Comparison of ENCODE assay signal across 14 mouse cellular contexts in genomic region chr7:98150525-98150924, GRCm38 (mm10). TPM values are rescaled to one million over a fixed set of nuclear protein-coding genes. Genes with fewer than 3 reads are reported as not detected.
DNase-seq lines count a peak whose midpoint lies in the region; ATAC-seq and TF ChIP-seq lines count a peak whose summit lies in the region.
"Had no signal": no experiment of that assay in that cellular context is flagged by ENCODE, and none has a peak within 500 bp of the region (broad histone marks: within the 10 kb centered on the region; RNA-seq: fewer than 3 reads in every experiment).

No protein-coding gene starts in this region.

- no peak for ATAC-seq in heart, postnatal 0 days (ENCODE audit: insufficient read depth, low read depth)
- ATAC-seq in liver, embryonic 12.5 days = no peak
- 0 out of 2 replicates have a peak, but pooled peaks have one; percentile 5 for ATAC-seq in liver, embryonic 16.5 days (ENCODE audit: low read depth)

- no peaks in the 10 kb centered on the region for H3K4me1 ChIP-seq in heart, postnatal 0 days (ENCODE audit: control insufficient read depth, insufficient read depth)
- peaks cover 5% of the 10 kb centered on the region; the same call in 1 of the 2 replicates for H3K4me1 ChIP-seq in liver, adult 2 months (ENCODE audit: control insufficient read depth, insufficient read depth, low read length)
- H3K4me1 ChIP-seq in liver, embryonic 12.5 days = peaks cover 65% of the 10 kb centered on the region
- peaks cover 4% of the 10 kb centered on the region for H3K4me1 ChIP-seq in liver, embryonic 16.5 days (ENCODE audit: control insufficient read depth, low read depth, low read length)

- no peak overlapping the region for H3K4me3 ChIP-seq in heart, postnatal 0 days (ENCODE audit: low read depth, low read length)
- no peak overlapping the region for H3K4me3 ChIP-seq in liver, adult 2 months (ENCODE audit: insufficient read depth, low read depth, low read length)
- no peak overlapping the region for H3K4me3 ChIP-seq in liver, embryonic 12.5 days
- H3K4me3 ChIP-seq in liver, embryonic 16.5 days (ENCODE audit: low read depth, low read length) = no peak overlapping the region
- H3K4me3 ChIP-seq: forebrain, embryonic 10.5 days had no signal

- H3K4me2 ChIP-seq in heart, postnatal 0 days (ENCODE audit: low read depth, low read length) = no peak overlapping the region
- no peak overlapping the region for H3K4me2 ChIP-seq in liver, embryonic 12.5 days
- no peak overlapping the region for H3K4me2 ChIP-seq in liver, embryonic 16.5 days (ENCODE audit: low read depth, low read length)

- peak; percentile 51 for TF ChIP-seq CTCF in heart, postnatal 0 days (IDR thresholded peaks at IDR 0.05; ENCODE audit: low read depth)
- peak; percentile 55 for TF ChIP-seq CTCF in liver, adult 2 months (IDR thresholded peaks at IDR 0.05; ENCODE audit: low read depth, low read length)

- TF ChIP-seq EP300 in heart, postnatal 0 days (IDR thresholded peaks at IDR 0.05; ENCODE audit: low read depth) = no peak

- H3K36me3 ChIP-seq in heart, postnatal 0 days (replicated peaks; ENCODE audit: control insufficient read depth, insufficient read depth, low read length) = no peaks in the 10 kb centered on the region
- H3K36me3 ChIP-seq in liver, adult 2 months (ENCODE audit: control insufficient read depth, insufficient read depth, low read length) = no peaks in the 10 kb centered on the region
- peaks cover 82% of the 10 kb centered on the region for H3K36me3 ChIP-seq in liver, embryonic 12.5 days
- peaks cover 4% of the 10 kb centered on the region; the same call in 1 of the 2 replicates for H3K36me3 ChIP-seq in liver, embryonic 16.5 days (ENCODE audit: control insufficient read depth, insufficient read depth)
- H3K36me3 ChIP-seq: forebrain, embryonic 10.5 days had no signal

- no peak overlapping the region for H3K27ac ChIP-seq in heart, postnatal 0 days (ENCODE audit: low read depth)
- H3K27ac ChIP-seq in liver, adult 2 months (replicated peaks; ENCODE audit: insufficient read depth, low read depth, low read length) = no peak overlapping the region
- no peak overlapping the region for H3K27ac ChIP-seq in liver, embryonic 12.5 days
- H3K27ac ChIP-seq in liver, embryonic 16.5 days (ENCODE audit: low read length) = no peak overlapping the region
- H3K27ac ChIP-seq: macrophage had no signal

- TF ChIP-seq POLR2A in liver, adult 2 months (IDR thresholded peaks at IDR 0.05; ENCODE audit: extremely low read depth, insufficient read depth, low read length) = no peak

- no peaks in the 10 kb centered on the region for H3K79me2 ChIP-seq in liver, adult 2 months (ENCODE audit: control insufficient read depth, insufficient read depth, low read length)

- H3K27me3 ChIP-seq in heart, postnatal 0 days (ENCODE audit: control insufficient read depth, insufficient read depth, low read length) = no peaks in the 10 kb centered on the region
- no peaks in the 10 kb centered on the region for H3K27me3 ChIP-seq in liver, adult 2 months (ENCODE audit: control insufficient read depth, insufficient read depth, low read length)
- no peaks in the 10 kb centered on the region for H3K27me3 ChIP-seq in liver, embryonic 12.5 days (replicated peaks)
- H3K27me3 ChIP-seq in liver, embryonic 16.5 days (ENCODE audit: control insufficient read depth, insufficient read depth, low read depth, low read length) = no peaks in the 10 kb centered on the region

- DNase-seq in heart, postnatal 0 days (ENCODE audit: low spot score) = no peak
- DNase-seq in heart, adult 8-10 months (ENCODE audit: low spot score) = no peak
- DNase-seq in liver, adult 2 months (ENCODE audit: extremely low read depth, low read depth, low spot score) = peak; percentile 23
- DNase-seq in adipocyte (ENCODE audit: low spot score) = peak; percentile 42
- DNase-seq in urinary bladder, adult 18-20 months (ENCODE audit: low spot score in 2 of 2) = no peak
- DNase-seq: gastrocnemius, postnatal 14 days; retina, postnatal 1 day; thymus, postnatal 14 days had no signal

- H3K9ac ChIP-seq in heart, postnatal 0 days (replicated peaks; ENCODE audit: low read depth, low read length) = no peak overlapping the region
- H3K9ac ChIP-seq in liver, adult 2 months (ENCODE audit: low read depth, low read length) = no peak overlapping the region
- H3K9ac ChIP-seq in liver, embryonic 12.5 days = no peak overlapping the region; the same call in 1 of the 2 replicates
- no peak overlapping the region for H3K9ac ChIP-seq in liver, embryonic 16.5 days (ENCODE audit: low read depth, low read length)

- no peaks in the 10 kb centered on the region for H3K9me3 ChIP-seq in heart, postnatal 0 days (replicated peaks; ENCODE audit: control insufficient read depth, low read length)
- no peaks in the 10 kb centered on the region for H3K9me3 ChIP-seq in liver, embryonic 12.5 days (replicated peaks)
- H3K9me3 ChIP-seq in liver, embryonic 16.5 days (replicated peaks; ENCODE audit: control insufficient read depth, low read length) = no peaks in the 10 kb centered on the region
- H3K9me3 ChIP-seq: forebrain, embryonic 10.5 days had no signal

- WGBS in heart, postnatal 0 days = 38% methylated on average over 5 of the region's 5 CpGs
- 63% methylated on average over 5 of the region's 5 CpGs for WGBS in liver, adult 2 months
- WGBS in liver, embryonic 12.5 days (ENCODE audit: insufficient replicate concordance) = 54% methylated on average over 5 of the region's 5 CpGs
- WGBS in liver, embryonic 16.5 days (ENCODE audit: insufficient replicate concordance) = 62% methylated on average over 5 of the region's 5 CpGs

RNA-seq across cellular contexts. Expression of gene Omp, which starts 5.2 kb away (rescaled TPM):
- total RNA-seq in heart, postnatal 0 days (2014; rRNA removed; ENCODE audit: low replicate concordance) = 0.39 TPM in 1 of 2 replicates, not detected in the other
- polyA plus RNA-seq in heart, postnatal 0 days (2015; fragmentation: Nextera tagmentation; extraction: Ambion mirVana) = 0.05 TPM in 1 of 2 replicates, not detected in the other
- under 1 TPM in 3 of 4 experiments, not detected in 1; 0.16 to 0.24 (median 0.20) TPM for total RNA-seq in heart, adult 8-10 months (2022)
- total RNA-seq in liver, adult 2 months (2014; rRNA removed) = 0.07 and 0.18 TPM in 2 replicates
- 0.12 and 0.22 TPM in 2 replicates for polyA plus RNA-seq in liver, adult 2 months (2012; rRNA removed)
- 0.89 TPM in 2 replicates for polyA plus RNA-seq in liver, embryonic 12.5 days (2016; fragmentation: Nextera tagmentation; extraction: Ambion mirVana)
- 0.53 and 0.76 TPM in 2 replicates for polyA plus RNA-seq in liver, embryonic 16.5 days (2015; fragmentation: Nextera tagmentation; extraction: Ambion mirVana)
- polyA plus RNA-seq: macrophage had no signal

RNA-seq across cellular contexts. Expression of gene Capn5, which starts 27.5 kb away (rescaled TPM):
- total RNA-seq in heart, postnatal 0 days (2014; rRNA removed; ENCODE audit: low replicate concordance) = 3.4 and 5.6 TPM in 2 replicates
- polyA plus RNA-seq in heart, postnatal 0 days (2015; fragmentation: Nextera tagmentation; extraction: Ambion mirVana) = 1.1 and 1.5 TPM in 2 replicates
- total RNA-seq in heart, adult 8-10 months (2022) = 1 to 10 TPM; 1.2 to 2.9 (median 1.6) TPM
- total RNA-seq in liver, adult 2 months (2014; rRNA removed) = 1.0 and 1.6 TPM in 2 replicates
- polyA plus RNA-seq in liver, adult 2 months (2012; rRNA removed) = 2.2 TPM in 2 replicates
- 20.0 and 23.5 TPM in 2 replicates for polyA plus RNA-seq in liver, embryonic 12.5 days (2016; fragmentation: Nextera tagmentation; extraction: Ambion mirVana)
- 13.0 and 14.1 TPM in 2 replicates for polyA plus RNA-seq in liver, embryonic 16.5 days (2015; fragmentation: Nextera tagmentation; extraction: Ambion mirVana)

RNA-seq across cellular contexts. Expression of gene Myo7a, which starts 31.2 kb away (rescaled TPM):
- 7.1 and 20.0 TPM in 2 replicates for total RNA-seq in heart, postnatal 0 days (2014; rRNA removed; ENCODE audit: low replicate concordance)
- polyA plus RNA-seq in heart, postnatal 0 days (2015; fragmentation: Nextera tagmentation; extraction: Ambion mirVana) = 3.6 and 3.7 TPM in 2 replicates
- total RNA-seq in heart, adult 8-10 months (2022) = 1 to 10 TPM; 3.6 to 4.7 (median 4.3) TPM
- 7.0 and 11.5 TPM in 2 replicates for total RNA-seq in liver, adult 2 months (2014; rRNA removed)
- polyA plus RNA-seq in liver, adult 2 months (2012; rRNA removed) = 8.2 and 11.0 TPM in 2 replicates
- 14.4 TPM in 2 replicates for polyA plus RNA-seq in liver, embryonic 12.5 days (2016; fragmentation: Nextera tagmentation; extraction: Ambion mirVana)
- 9.3 and 12.1 TPM in 2 replicates for polyA plus RNA-seq in liver, embryonic 16.5 days (2015; fragmentation: Nextera tagmentation; extraction: Ambion mirVana)

RNA-seq across cellular contexts. Expression of gene B3gnt6, which starts 48.8 kb away (rescaled TPM):
- total RNA-seq in heart, postnatal 0 days (2014; rRNA removed; ENCODE audit: low replicate concordance) = not detected in 2 replicates
- not detected in 2 replicates for polyA plus RNA-seq in heart, postnatal 0 days (2015; fragmentation: Nextera tagmentation; extraction: Ambion mirVana)
- not detected for total RNA-seq in heart, adult 8-10 months (2022)
- total RNA-seq in liver, adult 2 months (2014; rRNA removed) = not detected in 2 replicates
- 0.04 and 0.12 TPM in 2 replicates for polyA plus RNA-seq in liver, adult 2 months (2012; rRNA removed)
- polyA plus RNA-seq in liver, embryonic 12.5 days (2016; fragmentation: Nextera tagmentation; extraction: Ambion mirVana) = not detected in 2 replicates
- polyA plus RNA-seq in liver, embryonic 16.5 days (2015; fragmentation: Nextera tagmentation; extraction: Ambion mirVana) = 0.04 and 0.06 TPM in 2 replicates
- total RNA-seq: gastrocnemius, postnatal 14 days; heart, postnatal 25 days had no signal
- polyA plus RNA-seq: forebrain, embryonic 10.5 days; limb, embryonic 11.5 days; macrophage had no signal

Comparison
In these comparisons a context has a peak if more than half of its experiments do, and no peak if none do; other contexts are left out.
1. DNase-seq: peak in liver, adult 2 months (single experiment) and adipocyte (single experiment); none in heart, postnatal 0 days (single experiment), heart, adult 8-10 months (single experiment) and urinary bladder, adult 18-20 months (0 of 2).